Mouse (Mus musculus): Measurements from ENCODE around the gene Synpr. TPM values are rescaled to one million over a fixed set of nuclear protein-coding genes. Genes with fewer than 3 reads are reported as not detected.

Gene Synpr
- polyA plus RNA-seq, 1 experiment, result not detected

DNA sequence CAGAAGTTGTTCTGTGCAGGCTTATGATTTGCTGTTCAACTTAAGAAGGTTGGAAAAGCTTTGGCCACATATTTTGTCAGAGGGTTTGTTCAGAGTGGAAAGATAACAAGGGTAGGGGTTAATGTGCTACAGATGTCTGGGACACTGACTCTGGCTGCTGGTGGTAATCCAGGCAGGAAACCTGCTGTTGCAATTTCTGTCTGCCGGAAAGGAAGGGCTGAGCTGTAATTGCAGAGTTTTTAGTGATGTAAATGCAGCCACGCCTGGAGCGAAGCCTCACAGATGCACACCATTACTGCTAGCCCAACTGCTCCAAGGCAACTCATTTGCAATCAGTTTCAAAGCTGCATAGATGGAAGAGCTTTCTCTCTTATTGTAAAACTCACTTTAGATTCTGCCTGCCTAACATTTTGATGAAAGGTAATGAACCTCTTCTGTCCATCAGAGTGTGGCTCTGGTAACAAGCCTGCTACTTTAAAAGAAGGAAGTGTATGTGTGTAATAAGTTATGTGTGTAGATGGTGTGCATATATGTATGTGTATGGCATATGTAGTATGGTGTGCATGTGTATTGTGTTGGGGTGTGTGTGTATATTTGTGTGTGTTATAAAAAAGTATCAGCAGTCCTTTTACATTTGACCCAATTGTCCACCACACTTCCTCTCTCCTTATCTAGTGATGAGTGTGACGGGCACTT lies 64.7 kb downstream of the Synpr start:
- H3K27me3 ChIP-seq (replicated peaks), result no peaks in the 10 kb centered on the region
- TF ChIP-seq FLI1 (IDR thresholded peaks at IDR 0.05; ENCODE audit: low read length), result no peak
- TF ChIP-seq GATA1 (IDR thresholded peaks at IDR 0.05; ENCODE audit: borderline replicate concordance, low read length), result no peak
- H3K4me3 ChIP-seq (replicated peaks), result no peak overlapping the region
- H3K36me3 ChIP-seq (replicated peaks; ENCODE audit: low read length), result no peaks in the 10 kb centered on the region
- no peaks in the 10 kb centered on the region for H3K4me1 ChIP-seq
- H3K9me3 ChIP-seq, result peaks cover 6% of the 10 kb centered on the region; the same call in 1 of the 2 replicates

DNA sequence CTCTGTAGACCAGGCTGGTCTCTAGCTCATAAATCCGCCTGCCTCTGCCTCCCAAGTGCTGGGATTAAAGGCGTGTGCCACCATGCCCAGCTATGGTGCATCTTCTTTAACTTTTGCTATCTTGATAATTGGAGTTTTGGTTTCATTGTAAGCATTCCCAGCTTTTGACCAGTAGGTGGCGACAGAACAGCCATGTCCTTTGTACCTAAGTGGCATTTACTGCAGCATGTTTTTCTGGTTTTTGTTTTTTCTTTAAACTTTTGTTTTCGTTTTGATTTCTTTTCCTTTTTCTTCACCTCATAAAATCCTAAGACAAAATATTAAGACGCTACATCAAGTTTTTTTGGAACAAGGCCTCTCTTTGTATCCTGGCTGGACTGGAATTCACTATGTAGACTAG lies 69.6 kb downstream of the Synpr start:
- no peak for TF ChIP-seq FLI1 (IDR thresholded peaks at IDR 0.05; ENCODE audit: low read length)
- TF ChIP-seq GATA1 (IDR thresholded peaks at IDR 0.05; ENCODE audit: borderline replicate concordance, low read length), result no peak
- Histone ChIP-seq H3K36me3 (replicated peaks; ENCODE audit: low read length) (no peaks in the 10 kb centered on the region), H3K9me3 (no peaks in the 10 kb centered on the region), H3K27me3 (replicated peaks) (no peaks in the 10 kb centered on the region), H3K4me3 (replicated peaks) (no peak overlapping the region), H3K4me1 (no peaks in the 10 kb centered on the region)

DNA sequence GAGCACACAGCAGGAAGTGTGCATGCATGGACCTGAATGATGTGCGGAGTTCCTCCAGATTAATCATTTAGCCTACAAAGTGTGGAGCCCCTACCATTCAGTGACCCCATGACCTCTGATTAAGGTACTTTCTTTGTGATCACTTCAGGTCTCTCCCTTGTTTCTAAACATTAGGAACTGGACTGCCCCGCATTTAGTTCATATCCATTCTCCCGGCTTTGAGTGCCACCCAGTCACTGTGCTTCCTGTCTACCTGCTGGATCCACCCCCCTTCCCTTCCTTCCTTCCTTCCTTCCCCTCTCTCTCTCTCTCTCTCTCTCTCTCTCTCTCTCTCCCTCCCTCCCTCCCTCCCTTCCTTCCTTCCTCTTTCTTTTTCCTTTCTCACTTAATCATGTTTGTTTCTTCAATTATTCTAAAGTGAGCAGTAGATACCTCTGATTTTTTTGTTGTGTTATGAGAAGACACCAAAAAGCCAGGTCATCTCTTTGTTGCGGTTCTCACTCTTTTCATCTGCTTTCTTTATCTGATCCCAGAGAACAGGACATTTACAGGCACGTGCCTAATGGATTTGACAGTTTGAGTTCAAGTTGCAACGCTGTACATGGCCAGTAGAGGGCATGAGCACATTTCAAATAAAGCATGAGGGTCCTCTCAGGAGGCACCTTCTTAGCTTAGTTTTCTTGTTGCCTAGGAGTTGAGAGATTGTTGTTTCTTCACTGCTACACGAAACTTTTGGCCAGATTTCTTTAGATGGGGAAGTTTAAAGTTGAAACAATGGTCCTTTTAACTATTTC lies 71.2 kb downstream of the Synpr start:
- H3K4me1 ChIP-seq, result no peaks in the 10 kb centered on the region
- TF ChIP-seq FLI1 (IDR thresholded peaks at IDR 0.05; ENCODE audit: low read length) (no peak), GATA1 (IDR thresholded peaks at IDR 0.05; ENCODE audit: borderline replicate concordance, low read length) (no peak)
- H3K27me3 ChIP-seq (replicated peaks), result no peaks in the 10 kb centered on the region
- H3K36me3 ChIP-seq (replicated peaks; ENCODE audit: low read length), result no peaks in the 10 kb centered on the region
- no peak overlapping the region for H3K4me3 ChIP-seq (replicated peaks)
- H3K9me3 ChIP-seq, result no peaks in the 10 kb centered on the region

DNA sequence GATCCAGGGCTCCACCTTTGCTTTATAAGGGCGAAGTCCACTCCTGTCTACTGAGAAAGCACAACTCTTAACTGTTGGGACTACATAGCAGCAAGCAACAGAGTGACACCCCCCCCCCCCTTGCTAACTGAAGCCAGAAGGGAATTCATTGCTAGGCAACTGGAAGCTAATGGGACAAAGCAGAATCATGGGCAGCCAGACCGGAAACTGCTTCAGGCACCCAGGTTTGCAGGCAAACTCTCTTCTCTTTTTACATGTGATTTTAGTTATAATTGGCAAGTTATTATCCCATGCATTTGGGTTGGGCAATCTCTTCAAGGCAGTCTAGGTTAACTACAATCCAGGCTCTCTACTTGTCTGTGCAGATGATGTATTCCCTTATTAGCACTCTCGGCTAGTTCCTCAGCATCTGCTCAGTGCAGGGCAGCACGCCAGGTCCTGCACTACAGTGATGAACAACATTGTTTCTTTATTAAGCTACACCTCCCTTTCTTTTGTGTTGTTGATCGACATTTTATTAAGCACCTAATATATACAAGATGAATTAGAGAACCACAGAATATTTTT lies 72.6 kb downstream of the Synpr start:
- Histone ChIP-seq H3K36me3 (replicated peaks; ENCODE audit: low read length) (no peaks in the 10 kb centered on the region), H3K4me3 (replicated peaks) (no peak overlapping the region), H3K27me3 (replicated peaks) (no peaks in the 10 kb centered on the region), H3K9me3 (no peaks in the 10 kb centered on the region), H3K4me1 (no peaks in the 10 kb centered on the region)
- TF ChIP-seq GATA1 (IDR thresholded peaks at IDR 0.05; ENCODE audit: borderline replicate concordance, low read length), result no peak
- no peak for TF ChIP-seq FLI1 (IDR thresholded peaks at IDR 0.05; ENCODE audit: low read length)

DNA sequence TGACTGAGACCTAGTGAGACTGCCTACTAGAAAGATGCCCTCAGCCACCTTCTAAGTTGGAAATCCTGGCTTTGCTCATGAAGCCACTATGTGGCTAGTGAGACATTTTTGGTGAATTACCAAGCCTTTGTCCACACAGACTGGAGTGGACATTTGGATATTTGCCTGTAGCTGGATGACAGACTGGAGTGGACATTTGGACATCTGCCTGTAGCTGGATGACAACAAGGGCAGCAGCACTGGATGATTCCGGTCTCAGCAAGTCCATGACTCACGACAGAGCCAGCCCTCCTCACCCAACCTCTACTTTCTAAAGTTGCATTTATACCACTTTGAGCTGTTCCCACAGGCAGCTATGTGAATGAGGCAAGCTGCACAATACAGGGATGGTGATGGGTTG lies 73.5 kb downstream of the Synpr start:
- Histone ChIP-seq H3K4me1 (no peaks in the 10 kb centered on the region), H3K27me3 (replicated peaks) (no peaks in the 10 kb centered on the region), H3K36me3 (replicated peaks; ENCODE audit: low read length) (no peaks in the 10 kb centered on the region), H3K4me3 (replicated peaks) (no peak overlapping the region), H3K9me3 (no peaks in the 10 kb centered on the region)
- no peak for TF ChIP-seq GATA1 (IDR thresholded peaks at IDR 0.05; ENCODE audit: borderline replicate concordance, low read length)
- no peak for TF ChIP-seq FLI1 (IDR thresholded peaks at IDR 0.05; ENCODE audit: low read length)

DNA sequence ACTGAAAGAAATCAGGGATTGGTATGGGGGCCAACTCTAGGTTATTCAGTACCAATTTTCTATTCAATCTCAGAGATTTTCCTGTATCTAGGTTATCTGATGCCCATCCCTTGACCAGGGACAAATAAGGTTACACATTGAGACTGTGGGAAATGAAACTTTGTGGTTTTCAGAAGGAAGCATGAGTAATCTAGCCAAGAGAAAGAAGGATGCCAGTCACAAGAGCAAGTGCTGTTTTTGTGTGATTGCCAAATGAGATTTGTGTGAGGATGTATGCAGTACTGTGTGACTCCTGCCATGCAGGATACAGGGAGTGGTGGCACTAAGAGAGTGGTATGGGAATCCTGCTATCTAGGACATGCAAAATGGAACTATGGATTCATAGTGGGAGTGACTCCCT lies 76.6 kb downstream of the Synpr start:
- Histone ChIP-seq H3K4me3 (replicated peaks) (no peak overlapping the region), H3K4me1 (no peaks in the 10 kb centered on the region), H3K27me3 (replicated peaks) (no peaks in the 10 kb centered on the region), H3K9me3 (no peaks in the 10 kb centered on the region), H3K36me3 (replicated peaks; ENCODE audit: low read length) (no peaks in the 10 kb centered on the region)
- TF ChIP-seq GATA1 (IDR thresholded peaks at IDR 0.05; ENCODE audit: borderline replicate concordance, low read length) (no peak), FLI1 (IDR thresholded peaks at IDR 0.05; ENCODE audit: low read length) (no peak)

DNA sequence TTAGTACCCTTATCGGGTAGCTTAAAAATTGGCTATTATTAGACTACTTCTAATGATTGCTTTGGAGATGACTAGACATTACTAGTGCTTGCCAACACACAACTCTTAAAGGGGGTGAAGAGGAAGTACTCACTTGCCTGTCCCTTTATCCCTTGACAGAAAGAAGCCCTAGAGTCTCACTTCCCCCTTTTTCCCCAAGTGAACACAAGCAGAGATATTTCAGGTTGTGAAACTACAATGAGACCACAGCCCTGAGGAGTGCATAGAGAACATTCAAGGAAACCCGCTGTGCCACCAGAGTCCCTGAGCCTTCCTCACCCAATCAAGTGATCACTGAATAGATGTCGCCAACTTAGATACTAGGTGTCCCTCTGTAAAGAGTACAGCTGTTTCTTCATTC lies 77.1 kb downstream of the Synpr start:
- Histone ChIP-seq H3K4me3 (replicated peaks) (no peak overlapping the region), H3K36me3 (replicated peaks; ENCODE audit: low read length) (no peaks in the 10 kb centered on the region), H3K27me3 (replicated peaks) (no peaks in the 10 kb centered on the region), H3K9me3 (no peaks in the 10 kb centered on the region), H3K4me1 (no peaks in the 10 kb centered on the region)
- TF ChIP-seq GATA1 (IDR thresholded peaks at IDR 0.05; ENCODE audit: borderline replicate concordance, low read length) (no peak), FLI1 (IDR thresholded peaks at IDR 0.05; ENCODE audit: low read length) (no peak)

DNA sequence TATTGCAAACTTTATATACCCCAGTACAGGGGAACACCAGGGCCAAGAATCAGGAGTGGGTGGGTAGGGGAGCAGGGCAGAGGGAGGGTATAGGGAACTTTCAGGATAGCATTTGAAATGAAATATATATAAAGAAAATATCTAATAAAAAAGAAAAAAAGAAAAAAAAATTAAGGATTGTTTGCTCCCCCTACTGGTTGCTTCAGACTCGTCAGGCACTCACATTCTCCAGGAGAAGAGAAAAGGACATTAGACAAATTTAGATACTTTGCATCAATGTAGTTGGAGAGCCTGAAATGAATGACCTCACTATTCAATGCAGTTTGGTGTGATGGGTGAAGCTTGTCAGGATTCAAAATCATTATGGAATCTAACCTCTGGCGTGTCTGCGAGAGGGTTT lies 83.7 kb downstream of the Synpr start:
- TF ChIP-seq FLI1 (IDR thresholded peaks at IDR 0.05; ENCODE audit: low read length), result no peak
- TF ChIP-seq GATA1 (IDR thresholded peaks at IDR 0.05; ENCODE audit: borderline replicate concordance, low read length), result no peak
- Histone ChIP-seq H3K9me3 (no peaks in the 10 kb centered on the region), H3K4me3 (replicated peaks) (no peak overlapping the region), H3K27me3 (replicated peaks) (no peaks in the 10 kb centered on the region), H3K36me3 (replicated peaks; ENCODE audit: low read length) (no peaks in the 10 kb centered on the region), H3K4me1 (no peaks in the 10 kb centered on the region)

DNA sequence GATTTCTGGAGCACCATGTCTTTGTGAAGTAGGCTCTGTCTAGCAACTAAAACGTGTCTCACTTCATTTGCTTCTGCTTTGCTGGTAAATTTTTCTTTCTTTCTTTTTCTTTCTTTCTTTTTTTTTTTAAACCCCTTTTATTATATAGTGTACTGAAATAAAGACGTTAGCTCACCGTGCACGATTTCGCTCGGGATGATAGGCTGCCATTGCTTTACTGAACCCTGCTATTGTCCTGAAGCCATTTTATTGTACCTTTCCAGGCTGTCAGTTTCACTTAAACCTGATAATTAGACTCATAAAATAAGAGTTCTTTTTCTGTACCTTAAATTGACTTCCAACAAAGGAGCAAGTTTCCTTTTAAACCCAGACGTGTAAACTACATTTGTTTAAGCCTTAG lies 104.5 kb downstream of the Synpr start:
- Histone ChIP-seq H3K9me3 (0 out of 2 replicates have a peak, but pooled peaks cover 5% of the 10 kb centered on the region), H3K27me3 (replicated peaks) (no peaks in the 10 kb centered on the region), H3K4me1 (no peaks in the 10 kb centered on the region), H3K4me3 (replicated peaks) (no peak overlapping the region), H3K36me3 (replicated peaks; ENCODE audit: low read length) (no peaks in the 10 kb centered on the region)
- TF ChIP-seq GATA1 (IDR thresholded peaks at IDR 0.05; ENCODE audit: borderline replicate concordance, low read length), result no peak
- no peak for TF ChIP-seq FLI1 (IDR thresholded peaks at IDR 0.05; ENCODE audit: low read length)

DNA sequence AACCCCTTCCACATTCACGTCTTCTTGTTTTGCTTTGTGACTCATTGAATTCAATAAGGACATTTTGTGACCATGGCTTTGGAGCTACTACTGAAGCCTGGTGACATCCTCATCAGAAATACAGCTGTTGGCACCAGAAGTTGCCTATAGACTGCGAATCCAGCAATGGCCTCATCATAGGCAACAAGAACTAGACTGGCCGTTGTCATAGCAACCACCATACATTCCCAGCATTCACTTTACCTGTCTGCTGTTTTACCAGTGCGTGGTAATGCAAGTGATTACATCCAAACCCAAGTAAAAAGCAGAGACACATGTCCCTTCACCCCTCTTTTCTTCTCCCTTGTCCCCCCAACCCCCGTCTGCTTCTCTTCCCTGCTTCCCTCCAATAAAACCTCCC lies 105.4 kb downstream of the Synpr start:
- Histone ChIP-seq H3K36me3 (replicated peaks; ENCODE audit: low read length) (no peaks in the 10 kb centered on the region), H3K27me3 (replicated peaks) (no peaks in the 10 kb centered on the region), H3K9me3 (0 out of 2 replicates have a peak, but pooled peaks cover 5% of the 10 kb centered on the region), H3K4me1 (no peaks in the 10 kb centered on the region), H3K4me3 (replicated peaks) (no peak overlapping the region)
- TF ChIP-seq FLI1 (IDR thresholded peaks at IDR 0.05; ENCODE audit: low read length) (no peak), GATA1 (IDR thresholded peaks at IDR 0.05; ENCODE audit: borderline replicate concordance, low read length) (no peak)
